Mouse (Mus musculus): Measurements from ENCODE around the gene Syt3. TPM values are rescaled to one million over a fixed set of nuclear protein-coding genes. Genes with fewer than 3 reads are reported as not detected.

Syt3 gene
- polyA plus RNA-seq, 1 experiment from 2014 or later: 0.57 TPM

GRCm38 (mm10) chr7:44427666-44428065, 43.8 kb downstream of the Syt3 start:
- Histone ChIP-seq H3K27me3 (ENCODE audit: control insufficient read depth, insufficient read depth, low read length) (peaks cover 62% of the 10 kb centered on the region), H3K36me3 (ENCODE audit: control insufficient read depth, insufficient read depth, low read length) (no peaks in the 10 kb centered on the region), H3K27ac (replicated peaks in 1 of 2; ENCODE audit: control insufficient read depth in 1 of 2, insufficient read depth in 1 of 2, low read depth in 2 of 2, low read length in 2 of 2) (no peak overlapping the region), H3K9me3 (ENCODE audit: control insufficient read depth, low read length) (no peaks in the 10 kb centered on the region), H3K4me2 (ENCODE audit: low read length) (no peak overlapping the region), H3K4me3 (ENCODE audit: control insufficient read depth in 1 of 2, insufficient read depth in 1 of 2, low read depth in 1 of 2, low read length in 2 of 2) (no peak overlapping the region), H3K4me1 (ENCODE audit: control insufficient read depth in 2 of 2, insufficient read depth in 2 of 2, low read length in 2 of 2) (peaks cover 0 to 10% of the 10 kb centered on the region in 2 experiments; a peak in 3 of 4 replicates), H3K9ac (ENCODE audit: low read length) (no peak overlapping the region)
- no peak for ATAC-seq (ENCODE audit: insufficient number of reproducible peaks, insufficient read depth, low FRiP score, low read depth)
- 9% methylated on average over 8 of the region's 8 CpGs for WGBS

DNA sequence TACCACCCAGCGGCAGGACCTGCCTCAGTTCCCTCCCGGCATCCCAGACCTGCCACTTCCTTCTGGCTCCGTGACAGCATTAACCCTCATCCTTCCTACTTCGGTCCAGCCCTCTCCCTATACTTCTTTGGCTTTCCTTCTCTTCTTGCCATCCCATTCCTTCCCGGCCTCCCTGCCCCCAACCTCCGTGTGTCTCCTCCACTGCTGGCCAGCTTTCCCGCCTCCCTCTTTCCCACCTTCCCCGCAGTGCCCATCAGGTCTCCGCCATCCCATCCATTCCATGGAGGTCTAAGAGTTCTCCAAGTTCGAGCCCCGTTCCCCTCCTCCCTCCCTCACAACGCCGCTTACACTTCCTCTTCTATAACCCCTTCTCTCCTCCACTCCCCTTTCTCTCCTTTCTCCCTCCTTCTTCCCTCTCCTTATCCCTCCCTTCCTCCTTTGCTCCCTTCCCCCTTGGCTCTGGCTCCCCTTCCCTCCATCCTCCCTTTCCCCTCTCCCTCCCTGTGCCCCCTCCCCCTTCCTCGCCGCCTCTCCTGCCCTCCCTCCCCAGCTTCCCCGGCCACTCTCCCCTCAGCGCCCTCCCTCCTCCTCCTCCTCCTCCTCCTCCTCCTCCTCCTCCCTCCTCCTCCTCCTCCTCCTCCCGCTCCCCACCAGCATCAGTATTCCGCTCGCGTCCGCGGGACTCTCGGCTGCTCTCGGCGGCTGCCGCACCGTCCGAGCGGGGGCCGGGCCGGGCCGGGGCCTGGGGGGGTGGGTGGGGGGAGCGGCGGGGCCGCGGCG, 44.5 kb downstream of the Syt3 start:
- 3% methylated on average over 18 of the region's 38 CpGs for WGBS
- H3K9me3 ChIP-seq (ENCODE audit: control insufficient read depth, low read length): no peaks in the 10 kb centered on the region
- no peaks in the 10 kb centered on the region for H3K36me3 ChIP-seq (ENCODE audit: control insufficient read depth, insufficient read depth, low read length)
- ATAC-seq (ENCODE audit: insufficient number of reproducible peaks, insufficient read depth, low FRiP score, low read depth): no peak; the same call in 1 of the 2 replicates
- H3K27ac ChIP-seq (replicated peaks in 1 of 2; ENCODE audit: control insufficient read depth in 1 of 2, insufficient read depth in 1 of 2, low read depth in 2 of 2, low read length in 2 of 2): no peak overlapping the region
- peaks cover 65% of the 10 kb centered on the region for H3K27me3 ChIP-seq (ENCODE audit: control insufficient read depth, insufficient read depth, low read length)
- peaks cover 0 to 10% of the 10 kb centered on the region in 2 experiments; a peak in 3 of 4 replicates for H3K4me1 ChIP-seq (ENCODE audit: control insufficient read depth in 2 of 2, insufficient read depth in 2 of 2, low read length in 2 of 2)
- H3K4me3 ChIP-seq (ENCODE audit: control insufficient read depth in 1 of 2, insufficient read depth in 1 of 2, low read depth in 1 of 2, low read length in 2 of 2): peak overlapping the region; percentile 2 to 47
- H3K4me2 ChIP-seq (ENCODE audit: low read length): peak overlapping the region; percentile 74
- peak overlapping the region; percentile 54; the same call in 1 of the 2 replicates for H3K9ac ChIP-seq (ENCODE audit: low read length)

DNA sequence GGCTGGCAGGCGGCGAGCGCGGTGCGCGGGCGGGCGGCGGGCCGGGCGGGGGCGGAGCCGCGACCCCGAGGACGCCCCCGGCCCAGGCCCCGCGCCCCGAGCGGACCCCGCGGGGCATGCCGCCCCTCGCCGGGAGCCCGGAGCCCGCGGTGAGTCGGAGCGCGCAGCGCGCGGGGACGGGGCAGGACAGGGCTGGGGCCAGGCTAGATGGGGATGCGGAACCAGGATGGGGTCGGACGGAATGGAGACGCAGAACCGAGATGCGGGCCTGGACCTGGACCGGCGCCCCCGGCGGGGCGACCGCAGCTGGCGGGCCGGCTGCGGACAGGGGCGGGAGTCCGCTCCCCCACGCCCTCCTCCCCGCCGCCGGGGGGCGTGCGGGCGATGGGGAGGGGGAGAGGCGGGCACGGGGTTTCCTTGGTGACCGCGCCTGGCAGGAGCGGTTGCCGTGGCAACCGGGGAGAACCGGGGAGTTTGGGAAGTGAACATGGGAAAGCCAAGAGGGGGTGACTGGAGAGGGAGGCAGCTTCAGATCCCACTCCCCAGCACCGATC, 45.1 kb downstream of the Syt3 start, which contains the start of gene Lrrc4b:
Gene Lrrc4b (plus strand): TSS at position 51 of the 554 bp plus-strand sequence.
- Histone ChIP-seq H3K9ac (ENCODE audit: low read length) (peak within 1 kb of the TSS; percentile 54), H3K27ac (replicated peaks in 1 of 2; ENCODE audit: control insufficient read depth in 1 of 2, insufficient read depth in 1 of 2, low read depth in 2 of 2, low read length in 2 of 2) (no peak within 1 kb of the TSS), H3K4me1 (ENCODE audit: control insufficient read depth in 2 of 2, insufficient read depth in 2 of 2, low read length in 2 of 2) (peaks cover 0 to 10% of the 10 kb centered on the region in 2 experiments; a peak in 3 of 4 replicates), H3K4me2 (ENCODE audit: low read length) (peak within 1 kb of the TSS; percentile 74), H3K36me3 (ENCODE audit: control insufficient read depth, insufficient read depth, low read length) (no peaks in the 10 kb centered on the region), H3K9me3 (ENCODE audit: control insufficient read depth, low read length) (no peaks in the 10 kb centered on the region), H3K27me3 (ENCODE audit: control insufficient read depth, insufficient read depth, low read length) (peaks cover 68% of the 10 kb centered on the region), H3K4me3 (ENCODE audit: control insufficient read depth in 1 of 2, insufficient read depth in 1 of 2, low read depth in 1 of 2, low read length in 2 of 2) (peak within 1 kb of the TSS; percentile 43 to 47)
- no peak for ATAC-seq (ENCODE audit: insufficient number of reproducible peaks, insufficient read depth, low FRiP score, low read depth)
- under 1% methylated on average over 51 of the region's 69 CpGs for WGBS

- Histone ChIP-seq H3K36me3 (ENCODE audit: control insufficient read depth, insufficient read depth, low read length) (no peaks in the 10 kb centered on the region), H3K9ac (ENCODE audit: low read length) (no peak overlapping the region), H3K27ac (replicated peaks in 1 of 2; ENCODE audit: control insufficient read depth in 1 of 2, insufficient read depth in 1 of 2, low read depth in 2 of 2, low read length in 2 of 2) (no peak overlapping the region), H3K4me2 (ENCODE audit: low read length) (peak overlapping the region; percentile 74), H3K27me3 (ENCODE audit: control insufficient read depth, insufficient read depth, low read length) (peaks cover 72% of the 10 kb centered on the region), H3K4me3 (ENCODE audit: control insufficient read depth in 1 of 2, insufficient read depth in 1 of 2, low read depth in 1 of 2, low read length in 2 of 2) (peak overlapping the region; percentile 43 to 47), H3K4me1 (ENCODE audit: control insufficient read depth in 2 of 2, insufficient read depth in 2 of 2, low read length in 2 of 2) (peaks cover 0 to 10% of the 10 kb centered on the region in 2 experiments; a peak in 3 of 4 replicates), H3K9me3 (ENCODE audit: control insufficient read depth, low read length) (no peaks in the 10 kb centered on the region)
- WGBS: 4% methylated on average over 30 of the region's 32 CpGs
- no peak for ATAC-seq (ENCODE audit: insufficient number of reproducible peaks, insufficient read depth, low FRiP score, low read depth)
Measured at GRCm38 (mm10) chr7:44429534-44430488, 45.9 kb downstream of the Syt3 start.

GRCm38 (mm10) chr7:44432550-44432949, 48.6 kb downstream of the Syt3 start:
- Histone ChIP-seq H3K4me3 (ENCODE audit: control insufficient read depth in 1 of 2, insufficient read depth in 1 of 2, low read depth in 1 of 2, low read length in 2 of 2) (no peak overlapping the region), H3K27me3 (ENCODE audit: control insufficient read depth, insufficient read depth, low read length) (peaks cover 61% of the 10 kb centered on the region), H3K4me1 (ENCODE audit: control insufficient read depth in 2 of 2, insufficient read depth in 2 of 2, low read length in 2 of 2) (peaks cover 0 to 10% of the 10 kb centered on the region in 2 experiments; a peak in 3 of 4 replicates), H3K9ac (ENCODE audit: low read length) (no peak overlapping the region), H3K9me3 (ENCODE audit: control insufficient read depth, low read length) (no peaks in the 10 kb centered on the region), H3K4me2 (ENCODE audit: low read length) (no peak overlapping the region), H3K27ac (replicated peaks in 1 of 2; ENCODE audit: control insufficient read depth in 1 of 2, insufficient read depth in 1 of 2, low read depth in 2 of 2, low read length in 2 of 2) (no peak overlapping the region), H3K36me3 (ENCODE audit: control insufficient read depth, insufficient read depth, low read length) (no peaks in the 10 kb centered on the region)
- no peak for ATAC-seq (ENCODE audit: insufficient number of reproducible peaks, insufficient read depth, low FRiP score, low read depth)
- 67% methylated on average over 6 of the region's 6 CpGs for WGBS

DNA sequence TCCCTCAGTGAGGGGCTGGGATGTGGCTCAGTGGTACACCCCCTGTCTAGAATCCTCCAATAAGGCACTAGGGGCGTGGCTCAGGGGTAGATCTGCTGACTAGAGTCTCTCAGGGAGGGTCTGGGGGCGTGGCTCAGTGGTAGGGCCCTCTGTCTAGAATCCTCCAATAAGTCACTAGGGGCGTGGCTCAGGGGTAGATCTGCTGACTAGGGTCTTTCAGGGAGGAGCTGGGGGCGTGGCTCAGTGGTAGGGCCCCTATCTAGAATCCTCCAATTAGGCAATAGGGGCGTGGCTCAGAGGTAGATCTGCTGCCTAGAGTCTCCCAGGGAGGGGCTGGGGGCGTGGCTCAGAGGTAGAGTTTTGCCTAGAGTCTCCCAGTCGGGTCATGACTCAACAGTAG, 49.5 kb downstream of the Syt3 start:
- no peak overlapping the region for H3K4me3 ChIP-seq (ENCODE audit: control insufficient read depth in 1 of 2, insufficient read depth in 1 of 2, low read depth in 1 of 2, low read length in 2 of 2)
- no peak overlapping the region for H3K27ac ChIP-seq (replicated peaks in 1 of 2; ENCODE audit: control insufficient read depth in 1 of 2, insufficient read depth in 1 of 2, low read depth in 2 of 2, low read length in 2 of 2)
- H3K9me3 ChIP-seq (ENCODE audit: control insufficient read depth, low read length): no peaks in the 10 kb centered on the region
- ATAC-seq (ENCODE audit: insufficient number of reproducible peaks, insufficient read depth, low FRiP score, low read depth): no peak
- H3K36me3 ChIP-seq (ENCODE audit: control insufficient read depth, insufficient read depth, low read length): no peaks in the 10 kb centered on the region
- H3K4me2 ChIP-seq (ENCODE audit: low read length): no peak overlapping the region
- no peak overlapping the region for H3K9ac ChIP-seq (ENCODE audit: low read length)
- WGBS: 4% methylated on average over 7 of the region's 7 CpGs
- H3K27me3 ChIP-seq (ENCODE audit: control insufficient read depth, insufficient read depth, low read length): peaks cover 53% of the 10 kb centered on the region
- H3K4me1 ChIP-seq (ENCODE audit: control insufficient read depth in 2 of 2, insufficient read depth in 2 of 2, low read length in 2 of 2): peaks cover 0 to 10% of the 10 kb centered on the region in 2 experiments; a peak in 3 of 4 replicates

DNA sequence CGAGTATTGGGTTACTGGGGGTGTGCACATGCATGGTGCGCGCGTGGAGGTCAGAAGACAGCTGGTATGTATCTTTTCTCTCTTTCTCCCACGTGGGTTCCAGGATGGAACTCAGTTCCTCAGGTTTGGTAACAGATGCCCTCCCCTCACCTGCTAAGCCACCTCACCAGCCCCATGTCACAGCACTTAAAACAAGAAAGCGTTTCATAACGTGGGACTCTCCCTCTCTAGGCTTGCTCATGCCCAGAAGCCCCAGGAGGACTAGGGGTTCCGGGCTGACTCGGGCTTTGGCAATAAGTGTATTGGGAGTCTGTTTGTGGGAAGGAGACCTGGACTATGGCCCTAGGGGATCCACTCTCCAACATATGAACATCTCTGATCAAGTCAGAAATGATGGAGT, 50.2 kb downstream of the Syt3 start:
- no peak overlapping the region for H3K4me3 ChIP-seq (ENCODE audit: control insufficient read depth in 1 of 2, insufficient read depth in 1 of 2, low read depth in 1 of 2, low read length in 2 of 2)
- no peaks in the 10 kb centered on the region for H3K9me3 ChIP-seq (ENCODE audit: control insufficient read depth, low read length)
- no peaks in the 10 kb centered on the region for H3K36me3 ChIP-seq (ENCODE audit: control insufficient read depth, insufficient read depth, low read length)
- no peak overlapping the region for H3K27ac ChIP-seq (replicated peaks in 1 of 2; ENCODE audit: control insufficient read depth in 1 of 2, insufficient read depth in 1 of 2, low read depth in 2 of 2, low read length in 2 of 2)
- peaks cover 0 to 6% of the 10 kb centered on the region in 2 experiments; a peak in 3 of 4 replicates for H3K4me1 ChIP-seq (ENCODE audit: control insufficient read depth in 2 of 2, insufficient read depth in 2 of 2, low read length in 2 of 2)
- H3K4me2 ChIP-seq (ENCODE audit: low read length): no peak overlapping the region
- H3K9ac ChIP-seq (ENCODE audit: low read length): no peak overlapping the region
- 66% methylated on average over 9 of the region's 9 CpGs for WGBS
- no peak for ATAC-seq (ENCODE audit: insufficient number of reproducible peaks, insufficient read depth, low FRiP score, low read depth)
- H3K27me3 ChIP-seq (ENCODE audit: control insufficient read depth, insufficient read depth, low read length): peaks cover 49% of the 10 kb centered on the region
